Mouse (Mus musculus): Measurements from ENCODE around the gene Dnajb12.

DNA sequence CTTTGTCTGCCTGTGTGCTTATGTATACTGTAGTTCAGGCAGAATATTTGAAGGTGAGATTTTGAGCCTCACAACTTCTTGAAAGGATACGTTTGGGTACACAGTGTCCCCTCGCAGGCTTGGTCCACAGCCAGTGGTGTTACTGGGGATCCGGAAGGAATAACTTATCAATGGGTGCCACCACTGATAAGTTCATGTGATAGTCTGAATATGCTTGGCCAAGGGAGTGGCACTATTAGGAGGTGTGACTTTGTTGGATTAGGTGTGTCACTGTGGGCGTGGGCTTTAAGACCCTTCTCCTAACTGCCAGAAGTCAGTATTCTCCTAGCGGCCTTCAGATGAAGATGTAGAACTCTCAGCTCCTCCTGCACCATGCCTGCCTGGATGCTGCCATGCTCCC lies 6.2 kb upstream of the Dnajb12 start:
- TF ChIP-seq EP300 (optimal IDR thresholded peaks at IDR 0.05) (no peak), CTCF (IDR thresholded peaks at IDR 0.05; ENCODE audit: low read depth) (no peak)

Data from stomach, postnatal 0 days (tissue).